Mouse (Mus musculus): ENCODE data around the gene Garnl3.
"Not testable (repeated sequence)": the region's sequence is repeated elsewhere in the genome, so short reads cannot be mapped to it uniquely, and the experiment has no call there.

Gene Garnl3

DNA sequence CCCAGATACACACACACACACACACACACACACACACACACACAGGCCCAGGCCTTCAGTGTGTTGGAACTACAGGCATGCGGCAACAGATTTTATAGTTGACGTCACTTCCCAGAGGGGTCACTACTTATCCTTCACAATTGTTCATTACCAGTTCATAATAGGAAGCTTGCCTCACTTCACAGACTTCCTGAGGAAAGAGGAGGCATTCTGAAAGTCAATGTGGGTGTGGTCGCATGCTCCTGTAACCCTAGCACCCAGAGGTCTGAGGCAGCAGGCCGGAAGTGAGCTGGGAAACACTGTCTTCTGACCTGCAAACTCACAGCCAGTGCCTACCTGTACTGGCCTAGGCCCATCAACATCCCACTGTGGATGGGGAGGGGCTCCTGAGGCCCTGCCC, 106.4 kb downstream of the Garnl3 start:
- no peak for DNase-seq (ENCODE audit: low spot score in 2 of 2)

DNA sequence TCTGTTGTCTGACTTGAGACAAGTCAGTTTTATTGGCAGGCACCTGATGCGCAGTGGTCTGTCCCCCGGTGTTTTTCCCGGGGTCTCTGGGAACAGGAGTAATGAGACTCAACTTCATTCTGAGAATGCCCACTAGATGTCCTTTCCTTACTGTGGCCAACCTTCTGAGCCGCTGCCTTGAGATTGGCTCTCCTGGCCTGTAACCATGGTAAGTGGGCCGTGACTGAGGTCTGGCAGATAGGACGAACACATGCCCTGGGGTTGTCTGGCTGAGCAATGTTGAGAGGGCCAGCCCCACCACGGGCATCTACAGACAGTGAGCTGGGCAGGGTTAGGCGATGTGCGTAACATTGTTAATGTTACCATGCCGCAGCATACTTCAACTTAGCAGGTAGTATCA, 106.9 kb downstream of the Garnl3 start:
- no peak for DNase-seq (ENCODE audit: low spot score in 2 of 2)

GRCm38 (mm10) chr2:33022846-33023245, 108.6 kb downstream of the Garnl3 start:
- DNase-seq (ENCODE audit: low spot score in 2 of 2), result no peak

- DNase-seq (ENCODE audit: low spot score in 2 of 2), result peak in 1 of 2 experiments; percentile 39
These were observed 113.4 kb downstream of the Garnl3 start for GRCm38 (mm10) chr2:33018026-33018425.

GRCm38 (mm10) chr2:33017191-33017590, 114.3 kb downstream of the Garnl3 start:
- DNase-seq (ENCODE audit: low spot score in 2 of 2), result no peak

DNA sequence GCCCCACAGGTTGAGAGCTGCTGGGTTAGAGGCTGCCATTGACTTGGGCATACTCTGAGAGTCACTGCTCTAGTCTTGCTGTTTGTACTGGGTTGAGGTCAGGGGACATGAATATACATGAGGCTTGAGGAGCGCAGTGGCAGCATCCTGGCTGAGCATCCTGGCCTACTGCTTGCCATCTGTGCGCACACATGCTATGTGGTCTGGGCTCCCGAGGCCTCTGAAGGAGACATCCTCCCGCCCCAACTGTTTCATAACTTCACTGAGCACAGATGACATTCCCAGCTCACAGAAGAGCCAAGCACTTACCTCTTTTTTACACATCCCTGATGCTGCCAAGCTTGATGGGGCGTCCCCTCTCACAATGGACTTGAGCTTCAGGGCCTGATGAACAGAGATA, 116.6 kb downstream of the Garnl3 start:
- DNase-seq (ENCODE audit: low spot score in 2 of 2), result no peak

GRCm38 (mm10) chr2:33009055-33009454, 122.4 kb downstream of the Garnl3 start:
- DNase-seq (ENCODE audit: low spot score in 2 of 2), result not testable (repeated sequence)

- no peak for DNase-seq (ENCODE audit: low spot score in 2 of 2)
These were observed 126.4 kb downstream of the Garnl3 start for GRCm38 (mm10) chr2:33005041-33005440.

DNA sequence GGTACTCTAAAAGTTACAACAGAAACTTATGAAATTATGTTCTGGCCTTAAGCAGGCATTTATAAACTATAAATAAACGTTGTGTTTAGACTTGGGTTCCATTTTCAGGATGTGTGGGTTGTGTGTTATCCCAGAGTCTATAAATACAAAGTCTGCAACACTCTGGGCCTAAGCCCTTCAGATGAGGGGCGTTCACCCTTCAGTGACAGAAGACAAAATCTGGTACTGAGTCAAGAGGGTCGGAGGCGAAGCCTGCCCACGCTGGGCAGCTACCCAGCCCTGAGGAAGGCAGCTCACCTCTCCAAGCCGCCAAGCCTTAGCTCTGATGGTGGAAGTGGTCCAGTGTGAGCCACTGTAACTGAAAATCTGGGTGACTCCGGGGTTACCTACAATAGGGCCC, 129.3 kb downstream of the Garnl3 start:
- no peak for DNase-seq (ENCODE audit: low spot score in 2 of 2)

DNA sequence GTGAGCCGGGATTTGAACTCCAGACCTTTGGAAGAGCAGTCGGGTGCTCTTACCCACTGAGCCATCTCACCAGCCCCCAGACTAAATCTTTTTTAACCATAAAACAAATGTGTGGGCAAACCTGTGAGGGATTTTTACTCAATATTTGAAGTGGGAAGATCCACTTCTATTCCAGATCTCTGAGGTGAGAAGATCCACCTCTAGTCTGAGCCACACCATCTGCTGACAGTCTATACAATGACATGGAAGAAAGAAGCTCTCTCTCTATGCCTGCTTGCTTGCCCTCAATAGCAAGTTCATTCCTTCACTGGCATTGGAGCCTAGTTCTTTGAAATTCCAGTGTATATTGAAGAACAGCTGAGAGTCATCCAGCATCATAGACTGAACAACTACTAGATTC, 131.7 kb downstream of the Garnl3 start:
- DNase-seq (ENCODE audit: low spot score in 2 of 2), result no peak

GRCm38 (mm10) chr2:32997792-32998191, 133.7 kb downstream of the Garnl3 start:
- no peak for DNase-seq (ENCODE audit: low spot score in 2 of 2)

- DNase-seq (ENCODE audit: low spot score in 2 of 2), result no peak
These were observed 134.4 kb downstream of the Garnl3 start for GRCm38 (mm10) chr2:32997081-32997480.

DNA sequence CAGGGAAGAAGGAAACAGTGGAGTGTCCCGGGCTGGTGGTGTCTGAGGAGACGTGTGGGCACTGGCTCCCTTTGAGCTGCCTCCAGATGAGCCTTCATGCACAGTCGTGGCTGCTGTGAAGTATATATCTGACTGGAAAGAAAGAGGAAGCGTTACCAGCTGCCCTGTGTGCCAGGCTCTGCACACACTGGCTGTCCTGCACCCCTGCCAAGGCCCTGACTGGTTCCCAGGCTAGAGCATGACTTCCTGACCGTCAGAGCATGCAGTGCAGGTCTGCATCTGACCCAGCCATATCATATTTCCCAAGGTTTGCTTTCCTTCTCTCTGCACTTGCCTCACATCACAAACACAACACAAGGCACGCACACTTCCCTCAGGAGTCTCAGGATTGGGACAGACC, 139.3 kb downstream of the Garnl3 start:
- DNase-seq (ENCODE audit: low spot score in 2 of 2), result no peak

DNA sequence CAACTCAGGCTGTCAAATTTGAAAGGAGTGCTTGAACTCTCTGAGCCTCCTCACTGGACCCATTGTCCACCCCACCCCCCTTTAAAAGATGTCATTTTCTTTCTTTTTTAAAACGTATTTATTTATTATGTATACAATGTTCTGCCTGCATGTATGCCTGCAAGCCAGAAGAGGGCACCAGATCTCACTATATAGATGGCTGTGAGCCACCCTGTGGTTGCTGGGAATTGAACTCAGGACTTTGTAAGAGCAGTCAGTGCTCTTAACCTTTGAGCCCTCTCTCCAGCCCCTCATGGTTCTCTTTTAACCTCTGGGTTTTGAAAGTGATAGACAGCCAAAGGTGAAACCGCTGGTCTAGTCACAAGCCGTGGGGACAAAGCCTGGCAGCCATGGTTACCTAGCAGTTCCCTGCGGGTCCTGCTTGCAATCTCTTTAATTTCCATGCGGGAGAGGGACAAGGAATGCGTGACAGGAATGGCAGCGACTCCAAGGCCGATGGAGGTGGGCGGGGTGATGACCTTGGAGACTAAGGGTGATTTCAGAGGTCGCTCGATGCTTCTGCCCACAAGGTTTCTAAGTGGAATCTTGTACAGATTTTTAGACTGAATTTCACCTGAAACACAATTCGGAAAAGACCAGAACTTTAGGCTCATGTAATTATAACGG, 141.2 kb downstream of the Garnl3 start:
- DNase-seq (ENCODE audit: low spot score in 2 of 2), result no peak

DNA sequence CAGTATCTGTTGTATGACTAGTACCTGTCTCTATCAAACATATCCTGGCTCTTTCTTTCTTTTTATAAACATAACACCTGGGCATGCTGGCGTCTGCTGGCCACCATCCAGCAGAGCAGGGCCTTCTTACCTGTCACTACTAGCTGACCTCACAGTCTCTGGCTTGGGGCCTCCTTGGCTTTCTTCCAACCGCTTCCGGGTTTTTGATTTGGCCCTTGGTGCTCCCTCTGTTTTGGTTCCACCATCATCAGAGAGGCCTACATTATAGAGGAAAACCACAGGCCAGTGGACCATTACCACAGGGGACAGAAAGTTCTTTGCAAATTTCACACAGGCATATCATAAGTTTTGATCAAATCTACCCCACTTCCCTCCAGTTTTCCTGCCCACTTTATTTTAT, 142.1 kb downstream of the Garnl3 start:
- no peak for DNase-seq (ENCODE audit: low spot score in 2 of 2)

- DNase-seq (ENCODE audit: low spot score in 2 of 2), result no peak
These were observed 145.6 kb downstream of the Garnl3 start for GRCm38 (mm10) chr2:32985844-32986243.

GRCm38 (mm10) chr2:32983617-32984016, 147.8 kb downstream of the Garnl3 start:
- DNase-seq (ENCODE audit: low spot score in 2 of 2), result no peak

DNA sequence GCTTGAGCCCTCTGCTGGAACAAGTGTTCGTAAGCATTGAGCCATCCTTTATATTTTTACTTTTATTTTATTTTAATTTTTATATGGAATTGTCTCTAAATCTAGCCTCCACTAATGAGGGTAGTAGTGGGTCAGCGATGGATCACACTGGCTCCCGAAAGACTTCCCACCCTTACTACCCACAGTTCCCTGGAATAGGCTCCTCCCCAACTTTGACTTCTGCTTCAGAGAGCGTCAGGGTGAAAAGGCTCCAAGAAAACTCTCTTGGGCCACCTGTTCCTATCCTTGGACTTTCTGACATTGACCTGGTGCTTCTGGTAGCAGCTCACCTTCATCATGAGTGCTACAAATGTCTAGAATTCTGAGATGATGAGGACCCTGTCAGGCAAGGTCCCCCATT, 148.8 kb downstream of the Garnl3 start:
- no peak for DNase-seq (ENCODE audit: low spot score in 2 of 2)

DNA sequence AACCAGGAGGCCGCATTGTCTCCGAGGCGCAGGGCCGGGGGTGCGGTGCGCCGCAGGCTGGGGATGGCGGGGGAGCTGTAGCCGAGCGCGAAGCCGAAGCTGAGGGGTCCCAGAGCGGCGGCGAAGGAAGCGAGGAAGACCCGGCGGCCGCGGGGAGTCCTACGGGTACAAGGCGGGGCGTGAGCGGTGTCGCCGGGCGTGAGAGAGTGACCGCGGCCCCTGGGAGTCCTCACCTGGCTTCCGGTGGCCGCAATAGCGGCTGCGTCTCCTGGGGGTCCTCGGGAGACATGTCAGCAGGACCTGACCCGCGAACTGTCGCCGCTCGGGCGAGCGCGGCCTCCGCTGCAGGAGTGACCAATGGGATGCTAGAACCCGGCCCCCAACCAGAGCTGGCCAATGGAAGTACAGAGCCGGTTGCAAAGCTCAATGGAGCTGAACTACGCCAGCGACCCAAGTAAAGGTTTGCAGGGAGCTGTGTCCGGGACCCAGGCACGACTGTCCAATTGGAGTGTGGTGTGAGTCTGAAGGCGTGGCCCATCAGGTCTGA, 149.7 kb downstream of the Garnl3 start, which contains the start of gene Slc2a8:
Gene Slc2a8, minus strand, starts transcription at position 359 of the 547 bp plus-strand sequence.
- peak; percentile 69 to 74 for DNase-seq (ENCODE audit: low spot score in 2 of 2)

- DNase-seq (ENCODE audit: low spot score in 2 of 2), result no peak
These were observed 150.2 kb downstream of the Garnl3 start for GRCm38 (mm10) chr2:32981281-32981680.

DNA sequence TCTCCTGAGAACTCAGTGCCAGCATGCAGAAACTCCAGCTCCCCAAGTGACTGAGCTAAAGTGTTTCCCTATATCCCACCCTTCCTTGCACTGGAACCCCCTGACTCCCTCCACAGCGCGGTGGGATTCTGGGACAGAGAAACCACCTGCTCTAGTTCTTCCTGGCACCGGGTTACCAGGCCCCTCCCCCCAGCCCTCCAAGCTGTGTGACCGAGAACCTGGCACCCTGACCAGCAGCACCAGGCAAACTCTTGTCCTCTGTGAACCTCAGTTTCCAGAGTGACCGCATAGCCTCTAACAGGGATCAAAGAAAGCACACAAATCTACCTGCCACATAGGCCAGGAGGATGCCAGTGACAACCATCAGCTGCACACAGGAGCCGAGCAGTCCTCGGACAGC, 151.8 kb downstream of the Garnl3 start:
- no peak for DNase-seq (ENCODE audit: low spot score in 2 of 2)

GRCm38 (mm10) chr2:32978675-32979074, 152.8 kb downstream of the Garnl3 start:
- DNase-seq (ENCODE audit: low spot score in 2 of 2), result no peak

- no peak for DNase-seq (ENCODE audit: low spot score in 2 of 2)
These were observed 154.3 kb downstream of the Garnl3 start for GRCm38 (mm10) chr2:32977114-32977513.

DNA sequence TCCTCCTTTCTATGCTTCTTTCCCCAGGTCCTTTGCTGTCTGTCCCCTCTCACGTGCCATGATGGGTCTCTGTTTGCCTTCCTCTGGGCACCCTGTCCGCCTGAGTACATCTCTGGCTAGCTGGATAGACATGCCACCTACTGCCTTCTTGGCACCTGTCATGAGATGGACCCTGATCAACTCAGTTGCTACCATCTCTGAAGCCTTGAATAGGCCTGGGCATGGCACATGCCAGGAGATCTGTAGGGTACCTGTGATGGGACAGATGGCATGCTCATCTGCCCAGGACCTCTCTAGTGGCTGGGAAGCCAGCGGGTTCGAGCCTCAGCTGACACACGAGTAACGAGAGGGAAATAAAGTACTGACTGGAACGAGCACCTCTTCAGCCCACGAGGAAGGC, 157.2 kb downstream of the Garnl3 start:
- no peak for DNase-seq (ENCODE audit: low spot score in 2 of 2)
